Mouse (Mus musculus) intestine, embryonic 15.5 days (tissue): ENCODE results near the gene Atxn2. TPM values are rescaled to one million over a fixed set of nuclear protein-coding genes. Genes with fewer than 3 reads are reported as not detected.
A peak's percentile ranks its signal among the peaks of the same experiment; 100 is the strongest.
"Not testable (repeated sequence)": the region's sequence is repeated elsewhere in the genome, so short reads cannot be mapped to it uniquely, and the experiment has no call there.

Experiments
- ATAC-seq: fragments of 200-750 bp; cut with Nextera tagmentation; 2 replicates; pipeline ENCODE4 v1.8.0; 2017; ENCODE audit warnings: moderate TSS enrichment, moderate library complexity
- H3K27ac ChIP-seq: fragments of 300-500 bp; sonication (generic); 2 replicates; pipeline ENCODE4 v1.5.1; 2015; ENCODE audit warnings: mild to moderate bottlenecking, inconsistent platforms
- H3K27me3 ChIP-seq: fragments of 300-500 bp; sonication (generic); replicated peaks from 2 replicates; pipeline ENCODE4 v1.6.1; 2015; ENCODE audit warnings: inconsistent platforms
- H3K36me3 ChIP-seq: fragments of 300-500 bp; sonication (generic); 2 replicates; pipeline ENCODE4 v1.6.1; 2015; ENCODE audit warnings: inconsistent platforms
- H3K4me1 ChIP-seq: fragments of 300-500 bp; sonication (generic); replicated peaks from 2 replicates; pipeline ENCODE4 v1.6.1; 2015; ENCODE audit warnings: inconsistent platforms
- H3K4me2 ChIP-seq: fragments of 300-500 bp; sonication (generic); replicated peaks from 2 replicates; pipeline ENCODE4 v1.6.1; 2015; ENCODE audit warnings: mild to moderate bottlenecking, inconsistent platforms
- H3K4me3 ChIP-seq: fragments of 300-500 bp; sonication (generic); replicated peaks from 2 replicates; pipeline ENCODE4 v1.5.1; 2015; ENCODE audit warnings: inconsistent platforms
- H3K9ac ChIP-seq: fragments of 300-500 bp; sonication (generic); 2 replicates; pipeline ENCODE4 v1.6.1; 2015; ENCODE audit warnings: inconsistent platforms
- H3K9me3 ChIP-seq: fragments of 300-500 bp; sonication (generic); 2 replicates; pipeline ENCODE4 v1.6.1; 2016; ENCODE audit warnings: inconsistent platforms
- WGBS: fragments of 180-500 bp; shearing (Covaris S2); methylation state at CpG from one replicate; pipeline ENCODE4 v1.1.7; 2015; 5-methylcytosine and 5-hydroxymethylcytosine counted together
- polyA plus RNA-seq: library from polyadenylated mRNA; unstranded; fragments of >200 nt; fragmentation: Nextera tagmentation; extraction: Ambion mirVana; gene quantifications from 2 replicates; pipeline ENCODE4 v1.2.1, GENCODE M21; 2015

Atxn2 gene
- polyA plus RNA-seq, 1 experiment from 2014 or later, result 59.0 TPM

DNA sequence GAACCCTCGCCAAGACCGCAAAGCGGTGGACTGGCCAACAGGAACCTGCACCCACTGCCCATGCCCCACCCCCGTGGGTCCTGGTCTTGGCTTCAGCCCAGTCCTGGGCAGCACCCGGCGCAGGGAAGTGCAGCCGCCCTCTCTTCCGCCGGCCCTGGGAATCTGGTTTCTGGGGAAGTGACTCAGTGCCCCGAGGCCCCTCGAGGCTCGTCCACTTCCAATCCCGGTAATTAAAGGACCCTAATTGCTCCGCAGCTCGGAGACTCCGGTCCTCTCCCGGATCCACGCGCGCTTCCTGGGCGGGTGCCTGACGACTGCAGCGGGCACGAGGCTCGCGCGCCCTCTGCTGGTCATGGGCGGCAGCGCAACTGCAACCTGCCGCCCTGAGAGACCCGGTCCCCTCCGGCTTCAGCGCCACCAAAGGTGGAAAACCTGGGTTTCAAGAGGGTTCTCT lies 131.6 kb downstream of the Atxn2 start:
- H3K27ac ChIP-seq, result 0 out of 2 replicates have a peak overlapping the region, but pooled peaks have one; percentile 33
- H3K4me3 ChIP-seq, result peak overlapping the region; percentile 54
- H3K36me3 ChIP-seq, result no peaks in the 10 kb centered on the region
- peaks cover 10% of the 10 kb centered on the region; the same call in 1 of the 2 replicates for H3K27me3 ChIP-seq
- ATAC-seq, result peak; percentile 76
- peaks cover 22% of the 10 kb centered on the region for H3K4me1 ChIP-seq
- peak overlapping the region; percentile 62 for H3K9ac ChIP-seq
- peak overlapping the region; percentile 87 for H3K4me2 ChIP-seq
- no peaks in the 10 kb centered on the region for H3K9me3 ChIP-seq
- under 1% methylated on average over 33 of the region's 33 CpGs for WGBS

- Histone ChIP-seq H3K4me1 (peaks cover 16% of the 10 kb centered on the region), H3K4me2 (peak overlapping the region; percentile 87), H3K4me3 (peak overlapping the region; percentile 54), H3K27me3 (peaks cover 10% of the 10 kb centered on the region; the same call in 1 of the 2 replicates), H3K9me3 (no peaks in the 10 kb centered on the region), H3K27ac (no peak overlapping the region), H3K36me3 (no peaks in the 10 kb centered on the region), H3K9ac (no peak overlapping the region)
- peak; percentile 43 for ATAC-seq
- 16% methylated on average over 17 of the region's 17 CpGs for WGBS
Observed at GRCm38 (mm10) chr5:121843138-121843905, 132.2 kb downstream of the Atxn2 start.

DNA sequence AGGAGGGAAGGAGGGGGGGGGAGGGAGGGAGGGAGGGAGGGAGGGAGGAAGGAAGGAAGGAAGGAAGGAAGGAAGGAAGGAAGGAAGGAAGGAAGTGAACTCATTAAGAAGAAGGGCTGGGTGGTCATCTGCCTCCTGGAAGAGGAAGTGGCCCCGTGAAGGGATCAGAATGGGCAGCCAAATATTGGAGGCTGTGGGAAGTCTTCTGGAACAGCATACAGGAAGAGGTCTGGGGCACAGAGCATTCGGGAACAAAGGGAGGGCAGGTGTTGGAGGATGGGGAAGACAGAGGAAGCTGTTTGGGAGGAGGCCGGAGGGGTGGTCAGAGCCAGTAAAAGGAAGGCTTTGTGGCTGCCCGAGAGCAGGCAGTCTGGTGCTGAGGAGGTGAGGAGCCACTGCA lies 134.2 kb downstream of the Atxn2 start:
- Histone ChIP-seq H3K4me3 (no peak overlapping the region), H3K27ac (no peak overlapping the region), H3K9me3 (no peaks in the 10 kb centered on the region), H3K4me2 (no peak overlapping the region), H3K36me3 (no peaks in the 10 kb centered on the region), H3K4me1 (peaks cover 17% of the 10 kb centered on the region), H3K9ac (no peak overlapping the region), H3K27me3 (peaks cover 10% of the 10 kb centered on the region; the same call in 1 of the 2 replicates)
- WGBS, result 33% methylated on average over 4 of the region's 4 CpGs
- no peak for ATAC-seq

DNA sequence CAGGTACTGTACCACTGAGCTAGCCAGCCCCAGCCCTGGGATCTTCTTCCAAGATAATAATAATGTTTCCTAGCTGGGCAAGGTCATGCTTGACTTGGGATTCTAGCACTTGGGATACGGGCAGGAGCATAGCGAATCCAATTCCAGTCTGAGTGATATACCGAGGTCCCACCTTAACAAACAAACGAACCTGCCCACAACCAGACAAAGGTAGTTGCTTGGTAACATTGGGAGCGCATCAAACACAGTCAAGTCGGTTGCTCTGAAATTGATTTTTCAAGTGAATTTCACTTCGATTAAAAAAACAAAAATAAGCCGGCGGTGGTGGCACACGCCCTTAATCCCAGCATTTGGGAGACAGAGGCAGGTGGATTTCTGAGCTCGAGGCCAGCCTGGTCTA lies 135.2 kb downstream of the Atxn2 start:
- ATAC-seq, result no peak
- Histone ChIP-seq H3K36me3 (peaks cover 3% of the 10 kb centered on the region; the same call in 1 of the 2 replicates), H3K4me2 (no peak overlapping the region), H3K9ac (no peak overlapping the region), H3K27me3 (peaks cover 10% of the 10 kb centered on the region; the same call in 1 of the 2 replicates), H3K27ac (no peak overlapping the region), H3K4me3 (no peak overlapping the region), H3K9me3 (no peaks in the 10 kb centered on the region), H3K4me1 (peaks cover 27% of the 10 kb centered on the region)
- 70% methylated on average over 11 of the region's 11 CpGs for WGBS

DNA sequence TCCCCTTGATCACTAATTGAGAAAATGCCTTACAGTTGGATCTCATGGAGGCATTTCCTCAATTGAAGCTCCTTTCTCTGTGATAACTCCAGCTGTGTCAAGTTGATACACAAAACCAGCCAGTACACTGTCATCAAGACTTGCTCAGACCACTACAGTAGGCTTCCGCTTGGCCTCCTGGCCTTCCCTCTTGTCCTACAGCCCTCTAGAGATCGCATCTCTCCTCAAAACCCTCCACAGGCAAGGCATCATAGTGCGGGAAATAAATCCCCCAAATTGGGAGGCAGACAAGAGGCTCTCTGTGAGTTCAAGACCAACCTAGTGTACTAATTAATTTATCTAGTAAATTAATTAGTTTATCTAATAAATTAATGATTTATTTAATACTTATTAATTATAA lies 136.1 kb downstream of the Atxn2 start:
- not testable (repeated sequence) for H3K9ac ChIP-seq, H3K4me2 ChIP-seq, H3K9me3 ChIP-seq, H3K4me3 ChIP-seq, H3K27me3 ChIP-seq, H3K27ac ChIP-seq, ATAC-seq
- peaks cover 31% of the 10 kb centered on the region for H3K4me1 ChIP-seq
- H3K36me3 ChIP-seq, result peaks cover 13% of the 10 kb centered on the region
- 88% methylated on average over 3 of the region's 3 CpGs for WGBS

DNA sequence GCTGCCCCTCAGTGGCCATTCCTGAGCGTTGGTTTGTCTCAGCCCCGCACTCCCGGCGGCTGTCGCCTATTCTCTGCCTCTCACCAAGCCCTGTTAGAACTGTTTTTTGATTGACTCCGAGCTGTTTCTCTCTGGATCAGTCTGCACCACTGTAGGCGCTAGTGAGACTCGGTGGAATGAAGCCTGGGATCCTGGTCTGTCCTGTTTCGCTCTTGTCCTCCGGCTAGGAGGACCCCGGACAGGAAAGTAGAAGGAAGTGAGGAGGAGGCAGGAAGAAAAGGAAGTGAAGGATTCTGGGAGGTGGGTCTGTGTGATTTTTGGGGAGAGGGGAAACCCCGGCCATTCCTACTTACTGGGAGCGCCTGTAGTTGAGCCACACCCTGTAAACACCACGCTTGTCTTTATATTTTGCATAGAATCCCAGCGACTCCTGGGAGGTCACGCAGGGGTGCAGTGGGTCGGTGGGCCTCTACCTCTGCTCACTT lies 136.9 kb downstream of the Atxn2 start:
- H3K4me2 ChIP-seq, result peak overlapping the region; percentile 76
- peak overlapping the region; percentile 87 for H3K4me3 ChIP-seq
- peak overlapping the region; percentile 86 for H3K27ac ChIP-seq
- H3K9ac ChIP-seq, result peak overlapping the region; percentile 81
- no peaks in the 10 kb centered on the region for H3K9me3 ChIP-seq
- peaks cover 21% of the 10 kb centered on the region for H3K36me3 ChIP-seq
- peak; percentile 52 for ATAC-seq
- H3K27me3 ChIP-seq, result peaks cover 10% of the 10 kb centered on the region; the same call in 1 of the 2 replicates
- WGBS, result under 1% methylated on average over 17 of the region's 17 CpGs
- H3K4me1 ChIP-seq, result peaks cover 26% of the 10 kb centered on the region

- under 1% methylated on average over 31 of the region's 42 CpGs for WGBS
- Histone ChIP-seq H3K9ac (peak within 1 kb of the TSS; percentile 81), H3K4me2 (peak within 1 kb of the TSS; percentile 76), H3K4me3 (peak within 1 kb of the TSS; percentile 87), H3K36me3 (peaks cover 26% of the 10 kb centered on the region), H3K9me3 (no peaks in the 10 kb centered on the region), H3K4me1 (peaks cover 27% of the 10 kb centered on the region), H3K27me3 (peaks cover 9% of the 10 kb centered on the region; the same call in 1 of the 2 replicates), H3K27ac (peak within 1 kb of the TSS; percentile 86)
- peak; percentile 89 for ATAC-seq
Observed at GRCm38 (mm10) chr5:121848743-121849142, 137.6 kb downstream of the Atxn2 start, which contains the start of gene Pheta1. Gene Pheta1 (plus strand): TSS chr5:121848984.

GRCm38 (mm10) chr5:121849478-121850349 lies 138.6 kb downstream of the Atxn2 start:
- H3K27me3 ChIP-seq, result 0 out of 2 replicates have a peak, but pooled peaks cover 7% of the 10 kb centered on the region
- H3K9me3 ChIP-seq, result no peaks in the 10 kb centered on the region
- H3K4me2 ChIP-seq, result peak overlapping the region; percentile 76
- peaks cover 33% of the 10 kb centered on the region for H3K4me1 ChIP-seq
- peak overlapping the region; percentile 81 for H3K9ac ChIP-seq
- peak; percentile 29; the same call in 1 of the 2 replicates for ATAC-seq
- peak overlapping the region; percentile 86 for H3K27ac ChIP-seq
- WGBS, result 32% methylated on average over 20 of the region's 20 CpGs
- peak overlapping the region; percentile 87 for H3K4me3 ChIP-seq
- H3K36me3 ChIP-seq, result peaks cover 29% of the 10 kb centered on the region

DNA sequence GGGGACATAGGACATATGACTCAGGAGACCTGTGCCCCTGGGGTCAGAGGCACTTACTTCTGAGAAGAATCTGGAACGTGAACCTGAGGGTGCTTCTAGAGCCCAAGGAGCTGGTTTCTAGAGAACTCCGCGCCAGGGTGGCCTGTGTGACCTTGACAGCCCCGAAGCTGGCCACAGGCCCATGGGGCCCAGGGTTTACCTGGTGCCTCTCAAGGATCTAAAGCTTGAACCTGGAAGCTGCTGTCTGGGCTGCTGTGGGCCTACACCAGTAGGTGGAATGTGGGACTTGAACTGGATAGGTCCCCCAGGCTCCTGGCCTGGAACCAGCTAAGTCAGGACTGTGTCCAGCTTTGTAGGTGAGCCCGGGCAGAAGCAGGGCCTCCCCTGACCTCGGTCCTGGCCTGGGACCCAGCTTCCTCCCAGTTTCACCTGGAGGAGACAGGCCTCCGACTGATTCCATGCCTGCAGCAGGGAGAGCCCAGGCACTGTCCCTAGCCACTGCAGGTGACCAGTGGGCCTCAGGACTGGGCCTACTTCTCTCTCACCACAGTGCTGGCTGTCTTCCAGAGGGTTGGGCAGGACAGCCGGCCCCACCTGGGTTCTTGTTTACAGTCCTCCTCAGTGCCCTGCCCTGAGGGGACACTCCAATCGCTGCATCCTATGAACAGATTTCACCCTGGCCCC lies 142.4 kb downstream of the Atxn2 start:
- H3K4me1 ChIP-seq, result peaks cover 41% of the 10 kb centered on the region
- H3K36me3 ChIP-seq, result peaks cover 29% of the 10 kb centered on the region
- H3K27ac ChIP-seq, result peak overlapping the region; percentile 69
- H3K27me3 ChIP-seq, result no peaks in the 10 kb centered on the region
- no peaks in the 10 kb centered on the region for H3K9me3 ChIP-seq
- no peak overlapping the region for H3K4me3 ChIP-seq
- 0 out of 2 replicates have a peak overlapping the region, but pooled peaks have one; percentile 5 for H3K9ac ChIP-seq
- ATAC-seq, result peak; percentile 46
- no peak overlapping the region; the same call in 1 of the 2 replicates for H3K4me2 ChIP-seq
- WGBS, result 72% methylated on average over 9 of the region's 9 CpGs

- H3K27me3 ChIP-seq, result no peaks in the 10 kb centered on the region
- H3K9me3 ChIP-seq, result no peaks in the 10 kb centered on the region
- H3K27ac ChIP-seq, result no peak overlapping the region
- peaks cover 29% of the 10 kb centered on the region for H3K36me3 ChIP-seq
- ATAC-seq, result no peak
- H3K4me2 ChIP-seq, result no peak overlapping the region
- 78% methylated on average over 10 of the region's 10 CpGs for WGBS
- no peak overlapping the region for H3K9ac ChIP-seq
- peaks cover 39% of the 10 kb centered on the region for H3K4me1 ChIP-seq
- H3K4me3 ChIP-seq, result no peak overlapping the region
Observed at GRCm38 (mm10) chr5:121854768-121855167, 143.6 kb downstream of the Atxn2 start.

DNA sequence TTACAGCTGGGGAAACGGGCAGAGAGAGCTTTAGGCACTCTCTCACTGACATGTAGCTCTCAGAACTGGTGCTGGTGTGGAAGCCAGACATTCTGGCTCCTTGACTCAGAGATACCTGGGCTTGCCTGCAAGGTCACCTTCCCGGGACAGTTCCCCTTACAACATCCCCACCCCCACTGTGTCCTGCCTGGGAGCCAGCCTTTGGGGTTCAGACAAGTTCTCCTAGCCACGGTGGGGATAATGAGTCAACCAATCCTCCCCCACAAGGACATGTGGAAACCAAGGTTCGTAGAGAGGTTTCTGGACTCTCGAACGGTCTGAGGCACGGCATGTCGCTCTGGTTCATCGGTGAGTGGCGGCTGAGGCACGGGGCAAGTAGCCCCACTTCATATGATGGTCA lies 145.6 kb downstream of the Atxn2 start:
- no peak for ATAC-seq
- H3K36me3 ChIP-seq, result peaks cover 28% of the 10 kb centered on the region
- H3K4me3 ChIP-seq, result no peak overlapping the region
- peak overlapping the region; percentile 52; the same call in 1 of the 2 replicates for H3K27ac ChIP-seq
- H3K9ac ChIP-seq, result no peak overlapping the region
- no peaks in the 10 kb centered on the region for H3K27me3 ChIP-seq
- 82% methylated on average over 11 of the region's 11 CpGs for WGBS
- H3K9me3 ChIP-seq, result no peaks in the 10 kb centered on the region; the same call in 1 of the 2 replicates
- H3K4me1 ChIP-seq, result peaks cover 20% of the 10 kb centered on the region
- H3K4me2 ChIP-seq, result no peak overlapping the region
